Mouse (Mus musculus) lung, postnatal 0 days (tissue): ENCODE measurements around the gene Pdxk. TPM values are rescaled to one million over a fixed set of nuclear protein-coding genes. Genes with fewer than 3 reads are reported as not detected.
"Not testable (repeated sequence)": the region's sequence is repeated elsewhere in the genome, so short reads cannot be mapped to it uniquely, and the experiment has no call there.

Source experiments
- ATAC-seq: fragments of 200-750 bp; cut with Nextera tagmentation; 2 replicates; pipeline ENCODE4 v1.8.0; 2017; ENCODE audit warnings: moderate library complexity
- DNase-seq: peaks from one replicate; pipeline ENCODE4 v3.0.0-alpha.2; 2016; ENCODE audit warnings: low spot score
- H3K27ac ChIP-seq: fragments of 300-500 bp; sonication (generic); 2 replicates; pipeline ENCODE4 v1.5.1; 2014; ENCODE audit warnings: antibody characterized with exemption, mild to moderate bottlenecking, low read length, mixed read lengths
- H3K27me3 ChIP-seq: fragments of 300-500 bp; sonication (generic); replicated peaks from 2 replicates; pipeline ENCODE4 v1.6.1; 2014; ENCODE audit warnings: low read length, mixed read lengths; ENCODE audit not compliant: insufficient read depth
- H3K36me3 ChIP-seq: fragments of 300-500 bp; sonication (generic); 2 replicates; pipeline ENCODE4 v1.6.1; 2014; ENCODE audit warnings: low read length, mixed read lengths; ENCODE audit not compliant: insufficient read depth
- H3K4me1 ChIP-seq: fragments of 300-500 bp; sonication (generic); 2 replicates; pipeline ENCODE4 v1.6.1; 2014; ENCODE audit warnings: antibody characterized with exemption, low read depth, low read length, mixed read lengths; ENCODE audit not compliant: insufficient read depth
- H3K4me2 ChIP-seq: fragments of 300-500 bp; sonication (generic); replicated peaks from 2 replicates; pipeline ENCODE4 v1.6.1; 2014; ENCODE audit warnings: low read depth, mild to moderate bottlenecking, low read length, moderate library complexity, mixed read lengths
- H3K4me3 ChIP-seq: fragments of 300-500 bp; sonication (generic); 2 replicates; pipeline ENCODE4 v1.5.1; 2014; ENCODE audit warnings: low read depth, low read length
- H3K9ac ChIP-seq: fragments of 300-500 bp; sonication (generic); replicated peaks from 2 replicates; pipeline ENCODE4 v1.6.1; 2014; ENCODE audit warnings: low read depth, mild to moderate bottlenecking
- H3K9me3 ChIP-seq: fragments of 300-500 bp; sonication (generic); 2 replicates; pipeline ENCODE4 v1.6.1; 2016; ENCODE audit warnings: low read length, mixed read lengths
- CTCF ChIP-seq: IDR thresholded peaks from 2 replicates; pipeline ENCODE4 v1.5.1; 2016; ENCODE audit warnings: antibody characterized with exemption, mild to moderate bottlenecking
- EP300 ChIP-seq: IDR thresholded peaks from 2 replicates; pipeline ENCODE4 v1.6.1; 2016; ENCODE audit warnings: antibody characterized with exemption, mild to moderate bottlenecking, control low read depth
- WGBS: fragments of 180-500 bp; shearing (Covaris S2); extraction: QIAGEN DNeasy Blood & Tissue Kit; methylation state at CpG from one replicate; pipeline ENCODE4 v1.1.7; 2014; 5-methylcytosine and 5-hydroxymethylcytosine counted together
- polyA plus RNA-seq: library from polyadenylated mRNA; unstranded; fragments of >200 nt; fragmentation: Nextera tagmentation; extraction: Ambion mirVana; gene quantifications from 2 replicates; pipeline ENCODE4 v1.2.1, GENCODE M21; 2015

Gene Pdxk
- polyA plus RNA-seq, 1 experiment from 2014 or later: 4.9 TPM

DNA sequence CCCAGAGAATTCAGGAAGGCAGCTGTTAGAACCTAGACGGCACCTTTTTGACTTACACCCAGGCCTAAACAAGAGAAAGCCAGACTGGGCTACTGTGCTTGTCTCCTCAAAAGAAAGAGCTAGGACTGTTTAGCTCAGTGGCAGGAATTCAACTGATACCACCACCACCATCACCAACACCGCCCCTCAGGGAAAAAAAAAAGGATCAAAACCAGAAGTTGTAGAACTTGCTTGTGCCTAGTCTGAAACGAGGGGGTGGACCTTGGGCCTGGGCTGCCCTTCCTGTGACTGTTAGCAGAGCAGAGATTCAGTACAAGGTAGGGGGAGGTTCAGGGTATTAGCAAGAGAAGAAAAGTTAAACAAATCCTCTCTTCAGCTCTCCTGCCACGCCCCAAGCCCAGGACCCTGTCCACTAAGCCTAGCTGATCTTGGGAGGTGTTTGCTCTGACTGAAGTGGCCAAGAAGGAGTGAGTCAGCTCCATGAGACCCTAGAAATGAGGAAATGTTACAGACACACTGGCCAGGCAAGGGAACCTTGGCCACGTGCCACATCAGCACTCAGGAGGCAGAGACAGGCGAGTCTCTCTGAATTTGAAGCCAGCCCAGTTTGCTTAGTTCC lies 38.5 kb downstream of the Pdxk start:
- Histone ChIP-seq H3K4me1 (no peaks in the 10 kb centered on the region), H3K36me3 (peaks cover 11% of the 10 kb centered on the region; the same call in 1 of the 2 replicates), H3K4me3 (peak overlapping the region; percentile 71), H3K27me3 (no peaks in the 10 kb centered on the region), H3K4me2 (peak overlapping the region; percentile 83), H3K9me3 (no peaks in the 10 kb centered on the region), H3K9ac (peak overlapping the region; percentile 93), H3K27ac (peak overlapping the region; percentile 85)
- DNase-seq (peak; percentile 80), ATAC-seq (peak; percentile 57)
- TF ChIP-seq EP300 (no peak), CTCF (no peak)
- WGBS: 18% methylated on average over 6 of the region's 6 CpGs

DNA sequence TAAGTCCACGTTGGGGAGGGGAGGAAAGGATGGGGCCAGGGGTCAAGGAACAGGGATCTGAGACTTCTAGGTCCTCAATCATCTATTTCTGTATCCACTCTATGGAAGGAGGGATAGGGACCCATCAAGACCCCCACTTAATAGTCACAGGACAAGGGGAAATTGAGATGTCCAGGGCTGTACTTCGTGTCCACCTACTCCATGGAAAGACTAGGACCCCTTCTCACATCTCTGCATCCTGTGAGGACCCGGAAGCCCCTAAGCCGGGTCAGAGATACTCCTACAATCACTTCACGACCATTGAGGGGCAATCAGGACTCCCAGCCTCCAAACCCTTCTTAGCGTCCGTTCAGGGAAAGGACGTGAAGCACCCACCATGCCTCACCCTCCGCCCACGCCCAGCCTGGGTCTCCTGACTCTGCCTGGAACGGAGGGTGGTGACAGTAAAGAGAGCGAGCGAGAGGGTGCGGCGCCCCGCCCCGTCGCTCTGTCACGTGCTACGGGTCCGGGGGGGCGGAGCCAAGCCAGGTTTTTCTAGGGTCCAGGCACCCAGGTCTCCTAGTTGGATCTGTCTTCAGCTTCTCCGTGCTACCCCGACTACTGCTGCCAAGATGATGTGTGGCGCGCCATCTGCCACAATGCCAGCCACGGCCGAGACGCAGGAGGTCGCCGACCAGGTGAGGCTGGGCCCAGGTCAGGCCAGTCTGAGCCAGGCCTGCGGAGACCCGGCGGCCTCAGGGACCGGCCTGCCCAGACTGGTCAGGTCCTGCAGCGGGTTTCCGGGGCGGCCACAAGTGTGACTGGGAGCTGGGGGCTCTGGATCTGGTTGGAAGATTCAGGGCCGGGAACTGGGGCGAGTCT lies 39.4 kb downstream of the Pdxk start, which contains the start of gene Cstb:
Cstb (plus strand) TSS at position 489 of the 861 bp plus-strand sequence.
- no peaks in the 10 kb centered on the region for H3K4me1 ChIP-seq
- TF ChIP-seq CTCF (no peak), EP300 (no peak)
- peak within 1 kb of the TSS; percentile 71 for H3K4me3 ChIP-seq
- no peaks in the 10 kb centered on the region for H3K9me3 ChIP-seq
- 2% methylated on average over 39 of the region's 40 CpGs for WGBS
- peak within 1 kb of the TSS; percentile 83 for H3K4me2 ChIP-seq
- H3K36me3 ChIP-seq: peaks cover 11% of the 10 kb centered on the region; the same call in 1 of the 2 replicates
- H3K27me3 ChIP-seq: no peaks in the 10 kb centered on the region
- DNase-seq (peak; percentile 92), ATAC-seq (peak; percentile 95)
- peak within 1 kb of the TSS; percentile 93 for H3K9ac ChIP-seq
- H3K27ac ChIP-seq: peak within 1 kb of the TSS; percentile 85

DNA sequence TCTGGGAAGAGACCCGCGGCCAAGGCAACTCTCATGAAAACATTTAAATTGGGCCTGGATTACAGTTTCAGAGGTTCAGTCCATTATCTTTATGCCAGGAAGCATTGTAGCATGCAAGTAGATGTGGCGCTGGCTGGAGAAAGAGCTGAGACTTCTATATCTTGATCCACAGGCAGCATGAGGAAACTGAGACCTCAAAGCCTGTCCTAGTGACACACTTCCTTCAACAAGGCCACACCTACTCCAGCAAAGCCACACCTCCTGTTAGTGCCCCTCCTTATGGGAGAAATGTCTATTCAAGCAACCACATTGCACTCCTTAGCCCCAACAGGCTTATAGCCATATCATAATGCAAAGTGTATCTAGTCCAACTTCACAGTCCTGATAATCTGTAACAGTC lies 42.2 kb downstream of the Pdxk start:
- Histone ChIP-seq H3K27me3 (no peaks in the 10 kb centered on the region), H3K4me1 (no peaks in the 10 kb centered on the region), H3K27ac (no peak overlapping the region), H3K9ac (no peak overlapping the region), H3K4me2 (no peak overlapping the region), H3K36me3 (peaks cover under 1% of the 10 kb centered on the region; the same call in 1 of the 2 replicates), H3K9me3 (no peaks in the 10 kb centered on the region), H3K4me3 (no peak overlapping the region)
- TF ChIP-seq CTCF: no peak
- no peak for TF ChIP-seq EP300
- ATAC-seq: no peak
- WGBS: 93% methylated on average over 3 of the region's 3 CpGs
- no peak for DNase-seq

DNA sequence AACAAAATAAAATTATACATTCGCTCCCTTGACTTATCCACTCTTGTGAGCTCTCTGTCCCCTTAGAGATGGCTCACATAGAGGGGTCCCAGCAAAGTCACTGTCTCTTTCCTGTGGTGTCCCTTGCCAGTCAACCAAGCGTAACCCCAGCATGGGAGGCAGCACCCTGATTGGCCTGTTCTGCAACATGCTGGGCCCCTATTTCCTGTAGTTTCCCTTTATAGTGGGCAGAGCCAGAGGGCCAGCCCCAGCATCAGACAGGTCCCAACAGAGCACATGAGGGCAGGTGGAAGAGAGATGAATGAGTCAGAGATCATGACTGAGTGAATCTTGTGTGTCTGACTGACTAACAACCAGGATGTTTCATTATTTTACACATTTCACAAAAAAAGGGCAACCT lies 43.8 kb downstream of the Pdxk start:
- TF ChIP-seq CTCF: no peak
- no peak for TF ChIP-seq EP300
- Histone ChIP-seq H3K9me3 (no peaks in the 10 kb centered on the region), H3K9ac (no peak overlapping the region), H3K36me3 (no peaks in the 10 kb centered on the region), H3K27ac (no peak overlapping the region), H3K27me3 (no peaks in the 10 kb centered on the region), H3K4me1 (no peaks in the 10 kb centered on the region), H3K4me2 (no peak overlapping the region), H3K4me3 (no peak overlapping the region)
- ATAC-seq (no peak), DNase-seq (no peak)
- 70% methylated on average over 2 of the region's 2 CpGs for WGBS

DNA sequence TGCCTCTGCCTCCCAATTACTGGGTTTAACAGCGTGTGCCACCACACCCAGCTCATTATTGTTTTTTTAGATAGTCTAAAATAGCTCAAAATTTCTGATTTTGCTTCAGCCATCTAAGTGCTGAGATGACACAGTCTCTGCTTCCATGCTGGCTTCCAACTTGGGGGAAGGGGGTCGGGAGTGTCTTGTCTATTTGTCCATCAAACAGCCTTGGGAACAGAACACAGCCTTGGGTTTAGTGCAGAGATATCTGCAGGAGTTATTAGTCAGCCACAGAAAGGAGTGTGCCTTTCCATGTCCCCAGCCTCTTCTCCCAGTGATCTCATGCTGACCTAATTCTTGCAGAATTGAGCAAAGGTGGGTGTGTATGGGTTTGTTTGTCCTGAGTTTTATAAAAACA lies 46.0 kb downstream of the Pdxk start:
- no peaks in the 10 kb centered on the region for H3K4me1 ChIP-seq
- ATAC-seq (no peak), DNase-seq (no peak)
- H3K4me2 ChIP-seq: no peak overlapping the region
- no peaks in the 10 kb centered on the region for H3K9me3 ChIP-seq
- no peak overlapping the region for H3K4me3 ChIP-seq
- H3K27me3 ChIP-seq: no peaks in the 10 kb centered on the region
- H3K27ac ChIP-seq: no peak overlapping the region
- H3K9ac ChIP-seq: no peak overlapping the region
- H3K36me3 ChIP-seq: no peaks in the 10 kb centered on the region
- 76% methylated on average over 2 of the region's 2 CpGs for WGBS
- TF ChIP-seq EP300 (no peak), CTCF (no peak)

DNA sequence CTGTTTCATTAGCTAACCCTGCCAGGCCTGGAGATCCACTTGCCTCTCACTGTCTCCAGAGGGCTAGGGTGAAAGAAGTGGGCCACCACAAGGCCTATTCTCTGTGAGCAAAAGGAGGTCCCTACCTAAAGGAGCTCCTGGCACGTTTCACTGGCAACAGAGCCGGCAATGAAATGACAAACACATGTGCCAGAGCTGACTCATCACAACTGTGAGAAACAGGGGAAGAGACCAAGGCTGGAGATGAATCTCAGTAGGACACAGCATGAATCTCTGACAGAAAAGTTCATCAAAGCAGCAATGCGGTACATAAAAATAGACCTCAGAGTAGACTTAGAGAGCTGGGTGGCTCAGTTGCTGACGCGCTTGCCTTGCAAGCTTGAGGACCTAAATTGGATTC lies 46.9 kb downstream of the Pdxk start:
- H3K27me3 ChIP-seq: no peaks in the 10 kb centered on the region
- H3K27ac ChIP-seq: no peak overlapping the region
- no peak for DNase-seq
- H3K9ac ChIP-seq: no peak overlapping the region
- WGBS: 58% methylated on average over 5 of the region's 5 CpGs
- no peak for TF ChIP-seq EP300
- TF ChIP-seq CTCF: no peak
- H3K4me1 ChIP-seq: no peaks in the 10 kb centered on the region
- H3K9me3 ChIP-seq: no peaks in the 10 kb centered on the region
- no peak for ATAC-seq
- no peak overlapping the region for H3K4me3 ChIP-seq
- no peaks in the 10 kb centered on the region for H3K36me3 ChIP-seq
- H3K4me2 ChIP-seq: no peak overlapping the region

DNA sequence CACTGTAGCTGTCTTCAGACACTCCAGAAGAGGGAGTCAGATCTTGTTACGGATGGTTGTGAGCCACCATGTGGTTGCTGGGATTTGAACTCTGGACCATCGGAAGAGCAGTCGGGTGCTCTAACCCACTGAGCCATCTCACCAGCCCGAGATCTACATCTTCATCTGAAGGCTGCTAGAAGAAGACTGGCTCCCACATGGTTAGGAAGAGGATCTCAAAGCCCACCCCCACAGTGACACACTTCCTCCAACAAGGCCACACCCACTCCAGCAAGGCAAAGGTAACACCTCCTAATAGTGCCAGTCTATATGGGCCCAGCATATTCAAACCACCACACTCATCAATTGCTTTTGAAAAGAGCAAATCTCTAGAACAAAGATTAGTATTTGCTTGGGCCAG lies 49.8 kb downstream of the Pdxk start:
- H3K27me3 ChIP-seq, H3K9me3 ChIP-seq, ATAC-seq, H3K36me3 ChIP-seq, H3K4me1 ChIP-seq, DNase-seq, H3K9ac ChIP-seq, H3K4me3 ChIP-seq, H3K27ac ChIP-seq, H3K4me2 ChIP-seq: not testable (repeated sequence)
- 82% methylated on average over 3 of the region's 4 CpGs for WGBS
